Mouse (Mus musculus): ENCODE results near the gene Tmem161a. TPM values are rescaled to one million over a fixed set of nuclear protein-coding genes. Genes with fewer than 3 reads are reported as not detected.

Tmem161a gene
- polyA plus RNA-seq, 1 experiment: 95.9 TPM

DNA sequence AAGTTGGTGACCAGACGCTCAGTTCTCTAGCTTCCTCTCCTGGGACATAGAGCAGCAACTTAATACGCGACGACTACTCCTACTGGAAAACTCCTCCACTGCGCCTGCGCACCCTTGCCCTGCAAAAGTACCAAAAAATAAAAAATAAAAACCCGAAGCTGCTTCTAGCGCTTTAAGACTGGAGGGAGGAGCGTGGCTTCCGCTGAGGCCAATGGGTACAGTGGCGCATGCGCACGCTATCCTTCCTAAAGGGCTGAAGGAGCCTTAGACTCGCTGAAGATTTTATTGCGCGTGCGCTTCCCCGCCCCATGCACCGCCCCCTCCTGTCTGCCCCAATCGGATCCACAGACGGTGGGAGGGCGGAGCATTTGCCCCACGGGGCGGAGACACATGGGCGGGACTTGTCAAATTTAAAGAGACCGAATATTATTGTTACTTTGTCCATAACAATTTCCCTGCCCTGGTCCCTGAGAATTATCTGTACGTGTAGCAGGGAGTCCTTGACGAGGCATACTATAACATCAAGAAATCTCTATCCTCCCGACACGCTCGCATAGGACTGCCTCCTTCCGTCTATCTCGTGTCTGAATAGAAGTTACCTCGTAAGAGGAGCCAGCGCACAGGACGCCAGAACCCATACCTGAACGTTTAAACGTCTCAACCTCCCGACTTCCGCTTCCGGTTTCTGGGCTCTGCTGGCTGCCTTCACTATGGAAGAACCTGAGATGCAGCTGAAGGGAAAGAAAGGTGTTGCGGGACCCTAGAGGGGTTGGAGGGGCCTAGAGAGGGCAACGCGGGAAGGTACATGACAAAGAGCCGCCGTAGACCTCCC lies 32.9 kb upstream of the Tmem161a start, which contains the start of the genes Rfxank, Borcs8 and Mef2b:
Gene Rfxank, minus strand, starts transcription at position 129 of the 832 bp plus-strand sequence.
Gene Borcs8, plus strand, starts transcription at position 474 of the 832 bp plus-strand sequence.
Gene Mef2b, plus strand, starts transcription at position 686 of the 832 bp plus-strand sequence.
- DNase-seq (ENCODE audit: low read depth): peak; percentile 100
- TF ChIP-seq CTCF (IDR thresholded peaks at IDR 0.05; ENCODE audit: borderline replicate concordance, extremely low read depth, insufficient read depth, insufficient read length) (no peak), POLR2A (IDR thresholded peaks at IDR 0.05; ENCODE audit: borderline replicate concordance, extremely low read depth, insufficient read depth, insufficient read length, poor library complexity, severe bottlenecking) (no peak)

DNA sequence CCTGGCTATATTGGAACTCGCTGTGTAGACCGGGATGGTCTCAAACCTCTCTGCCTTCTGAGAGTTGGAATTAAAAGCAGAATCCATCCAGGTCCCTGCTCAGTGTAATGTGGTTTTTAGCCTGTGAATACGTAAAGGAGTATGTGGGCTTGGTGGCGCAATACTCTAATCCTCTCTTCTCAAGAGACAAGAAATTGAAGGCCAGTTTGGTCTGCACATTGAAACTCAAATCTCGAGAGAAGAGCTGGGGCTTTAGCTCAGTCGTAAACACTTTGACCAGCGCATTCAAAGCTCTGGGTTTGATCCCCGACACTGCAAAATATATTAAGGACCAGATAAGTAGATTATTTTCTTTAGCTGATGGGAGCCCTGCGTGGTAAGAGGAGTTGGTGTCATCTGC lies 32.2 kb upstream of the Tmem161a start:
- DNase-seq (ENCODE audit: low read depth): no peak

DNA sequence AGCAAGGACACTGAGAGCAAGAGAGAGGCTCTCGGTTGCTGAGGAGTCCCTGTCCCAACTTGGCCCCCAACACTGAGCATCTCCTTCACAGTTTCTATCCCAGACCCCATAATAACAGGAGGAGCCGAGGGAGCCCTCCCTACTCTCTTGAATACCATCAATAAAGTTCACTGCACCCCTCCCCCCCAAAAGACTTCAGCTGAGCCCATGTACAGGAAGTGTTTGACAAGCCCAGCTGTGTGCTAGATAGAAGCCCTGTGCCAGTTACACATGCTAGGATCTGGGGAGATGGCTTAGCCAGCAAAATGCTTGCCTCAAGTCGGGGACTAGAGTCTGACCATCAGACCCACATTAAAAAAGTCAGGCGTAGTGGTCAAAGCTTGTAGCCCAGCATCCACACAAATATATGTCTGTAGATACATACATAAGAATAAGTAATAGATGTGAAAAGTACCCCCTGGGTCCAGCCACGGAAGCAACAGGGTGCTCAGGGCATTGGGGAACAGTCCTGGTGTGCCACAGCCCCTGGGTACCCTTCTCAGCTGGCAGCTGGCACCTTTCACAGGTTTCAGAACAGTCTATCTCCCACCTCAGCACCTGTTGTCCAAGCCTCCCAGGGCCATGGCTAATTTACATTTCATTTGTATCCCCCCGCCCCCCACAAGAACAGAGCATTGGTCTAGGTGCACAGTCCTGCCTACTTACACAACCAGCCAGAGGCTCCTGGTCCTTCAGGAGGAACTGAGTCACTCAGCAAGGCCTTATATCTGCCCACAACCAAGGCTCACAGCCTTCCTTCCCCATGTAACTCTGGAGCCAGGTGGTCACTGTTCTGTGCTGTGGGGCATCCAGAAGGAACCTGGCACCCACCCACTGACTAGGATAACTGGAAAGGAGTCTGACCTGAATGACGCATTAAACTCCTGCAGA lies 24.2 kb upstream of the Tmem161a start:
- DNase-seq (ENCODE audit: low read depth): no peak
- TF ChIP-seq CTCF (IDR thresholded peaks at IDR 0.05; ENCODE audit: borderline replicate concordance, extremely low read depth, insufficient read depth, insufficient read length): no peak

More for the DNA sequence above, 32.2 kb upstream of the Tmem161a start:
- TF ChIP-seq CTCF (IDR thresholded peaks at IDR 0.05; ENCODE audit: borderline replicate concordance, extremely low read depth, insufficient read depth, insufficient read length): no peak
- TF ChIP-seq POLR2A (IDR thresholded peaks at IDR 0.05; ENCODE audit: borderline replicate concordance, extremely low read depth, insufficient read depth, insufficient read length, poor library complexity, severe bottlenecking): no peak

DNA sequence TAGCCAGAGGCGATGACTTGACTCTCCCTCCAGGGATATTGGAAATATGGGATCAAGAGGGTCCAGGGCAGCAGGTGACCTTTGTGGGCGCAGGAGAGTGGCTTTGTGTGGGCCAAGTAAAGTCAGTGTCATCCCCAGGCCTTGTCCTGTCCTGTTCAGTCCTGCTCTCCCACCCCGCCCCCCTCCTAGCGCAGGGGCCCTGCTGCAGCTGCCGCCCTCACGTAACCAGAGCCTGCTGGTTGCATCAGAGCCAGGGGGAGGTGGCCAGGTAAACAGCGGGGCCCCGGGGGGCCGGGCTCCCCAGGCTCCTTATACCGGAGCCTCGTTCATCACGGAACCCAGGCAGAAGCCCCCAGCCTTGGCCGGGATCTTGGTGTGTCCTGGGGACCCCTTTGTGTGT lies 22.0 kb upstream of the Tmem161a start:
- no peak for DNase-seq (ENCODE audit: low read depth)
- no peak for TF ChIP-seq CTCF (IDR thresholded peaks at IDR 0.05; ENCODE audit: borderline replicate concordance, extremely low read depth, insufficient read depth, insufficient read length)
- TF ChIP-seq POLR2A (IDR thresholded peaks at IDR 0.05; ENCODE audit: borderline replicate concordance, extremely low read depth, insufficient read depth, insufficient read length, poor library complexity, severe bottlenecking): no peak

DNA sequence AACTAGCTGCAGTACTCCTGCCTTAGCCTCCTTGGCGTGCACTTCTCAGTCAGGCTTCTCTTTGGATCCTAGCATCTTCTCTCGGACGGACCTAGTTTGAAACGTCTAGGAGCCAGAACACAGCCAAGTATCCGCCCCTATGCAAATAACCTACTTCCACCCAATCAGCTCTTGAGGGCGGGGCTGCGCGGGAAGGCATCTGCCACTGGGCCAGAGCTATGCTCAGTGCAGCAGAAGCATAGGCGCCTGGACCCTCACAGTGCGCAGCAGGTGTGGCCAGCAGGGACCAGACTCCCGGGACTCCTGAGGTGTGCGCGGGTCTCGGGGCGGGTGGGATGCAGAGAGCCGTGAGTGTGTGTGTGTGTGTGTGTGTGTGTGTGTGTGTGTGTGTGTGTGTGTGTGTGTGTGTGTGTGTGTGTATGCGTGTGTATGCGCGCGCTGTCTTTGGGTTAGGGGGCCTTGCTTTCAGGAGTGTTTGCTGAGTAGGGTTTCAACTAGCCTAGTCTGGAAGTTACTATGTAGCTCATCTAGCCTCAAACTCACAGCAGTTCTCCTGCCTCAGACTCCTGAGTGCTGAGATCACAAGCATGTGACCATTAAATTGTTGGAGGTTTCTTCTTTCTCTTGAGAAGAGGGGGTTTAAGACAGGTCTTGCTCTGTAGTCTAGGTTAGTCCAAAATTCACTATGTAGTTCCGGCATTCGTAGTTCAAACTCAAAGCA lies 19.5 kb upstream of the Tmem161a start:
- peak; percentile 92 for DNase-seq (ENCODE audit: low read depth)
- TF ChIP-seq POLR2A (IDR thresholded peaks at IDR 0.05; ENCODE audit: borderline replicate concordance, extremely low read depth, insufficient read depth, insufficient read length, poor library complexity, severe bottlenecking) (no peak), CTCF (IDR thresholded peaks at IDR 0.05; ENCODE audit: borderline replicate concordance, extremely low read depth, insufficient read depth, insufficient read length) (no peak)

DNA sequence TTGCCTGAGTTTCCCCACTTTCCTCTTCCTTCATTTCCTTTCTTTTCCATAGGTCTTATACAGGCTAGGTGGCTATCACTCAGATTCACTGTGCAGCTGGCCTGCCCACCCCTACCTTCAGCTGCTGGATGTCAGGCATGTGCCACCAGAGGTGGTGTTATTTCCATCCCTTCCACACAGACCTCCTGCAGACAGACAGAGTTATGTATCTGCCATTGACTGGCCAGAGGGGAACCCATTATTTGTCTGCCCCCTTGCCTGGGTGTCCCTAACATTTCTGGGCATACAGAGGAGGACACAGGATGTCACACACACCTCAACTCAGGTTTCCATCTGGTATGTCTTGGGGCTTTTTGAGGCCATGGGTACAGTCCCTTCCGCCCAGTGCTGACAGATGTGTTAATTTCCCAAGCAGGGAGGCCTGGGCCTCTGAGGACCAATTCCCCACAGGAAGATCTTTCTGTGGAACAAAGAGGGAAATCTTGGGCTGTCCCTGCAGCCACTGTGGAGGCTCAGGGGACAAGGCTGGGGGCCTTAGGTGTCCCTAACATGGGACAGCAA lies 14.8 kb upstream of the Tmem161a start:
- no peak for DNase-seq (ENCODE audit: low read depth)
- TF ChIP-seq POLR2A (IDR thresholded peaks at IDR 0.05; ENCODE audit: borderline replicate concordance, extremely low read depth, insufficient read depth, insufficient read length, poor library complexity, severe bottlenecking): no peak
- no peak for TF ChIP-seq CTCF (IDR thresholded peaks at IDR 0.05; ENCODE audit: borderline replicate concordance, extremely low read depth, insufficient read depth, insufficient read length)

DNA sequence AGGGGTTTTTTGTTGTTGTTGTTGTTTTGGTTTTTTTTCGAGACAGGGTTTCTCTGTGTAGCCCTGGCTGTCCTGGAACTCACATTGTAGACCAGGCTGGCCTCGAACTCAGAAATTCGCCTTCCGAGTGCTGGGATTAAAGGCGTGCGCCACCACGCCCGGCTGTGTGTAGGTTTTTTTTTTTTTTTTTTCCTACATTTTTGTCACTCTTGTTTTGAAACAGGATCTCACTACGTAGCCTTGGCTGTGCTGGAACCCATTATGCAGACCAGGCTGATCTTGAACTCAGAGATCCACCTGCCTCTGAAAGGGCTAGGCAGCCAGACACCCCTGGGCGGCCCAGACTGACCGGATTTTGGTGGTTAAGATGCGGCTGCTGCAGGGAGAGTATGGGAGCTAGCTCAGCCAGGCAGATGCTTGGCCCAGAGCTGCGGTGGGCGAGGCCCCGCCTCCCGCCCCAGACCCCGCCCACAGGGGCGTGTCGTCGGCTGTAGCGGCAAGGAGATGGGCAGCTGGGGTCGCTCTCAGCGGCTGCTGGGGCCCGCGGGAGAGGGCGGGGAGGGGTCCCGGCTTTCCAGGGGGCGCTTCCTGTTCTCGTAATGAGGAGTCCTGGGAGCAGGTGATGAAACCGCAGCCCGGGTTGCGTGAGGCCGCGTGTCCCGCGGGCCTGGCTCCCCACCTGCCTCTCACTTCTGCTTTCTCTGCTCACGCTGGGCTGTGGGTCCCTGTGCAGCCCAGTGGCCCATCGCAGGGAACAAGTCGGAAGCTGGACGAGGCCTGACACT lies 13.9 kb upstream of the Tmem161a start:
- peak; percentile 92 for DNase-seq (ENCODE audit: low read depth)
- TF ChIP-seq POLR2A (IDR thresholded peaks at IDR 0.05; ENCODE audit: borderline replicate concordance, extremely low read depth, insufficient read depth, insufficient read length, poor library complexity, severe bottlenecking) (no peak), CTCF (IDR thresholded peaks at IDR 0.05; ENCODE audit: borderline replicate concordance, extremely low read depth, insufficient read depth, insufficient read length) (no peak)

DNA sequence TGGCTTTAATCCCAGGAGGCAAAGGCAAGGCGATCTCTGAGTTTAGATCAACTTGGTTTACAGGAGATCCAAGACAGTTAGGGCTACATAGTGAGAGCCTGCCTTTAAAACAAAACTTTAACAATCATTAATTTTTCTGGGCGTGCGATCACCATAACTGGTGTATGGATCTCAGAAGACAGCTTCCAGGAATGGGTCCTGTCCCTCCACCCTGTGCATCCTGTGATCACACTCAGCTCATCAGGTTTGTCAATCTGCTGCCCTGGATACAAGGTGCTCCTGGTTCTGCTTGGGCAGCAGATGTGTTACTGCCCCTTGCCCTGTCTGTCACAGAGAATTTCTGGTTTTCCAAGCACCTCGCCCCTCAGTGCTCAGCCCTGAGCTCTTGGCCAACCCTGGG lies 12.9 kb upstream of the Tmem161a start:
- TF ChIP-seq POLR2A (IDR thresholded peaks at IDR 0.05; ENCODE audit: borderline replicate concordance, extremely low read depth, insufficient read depth, insufficient read length, poor library complexity, severe bottlenecking): no peak
- no peak for DNase-seq (ENCODE audit: low read depth)

DNA sequence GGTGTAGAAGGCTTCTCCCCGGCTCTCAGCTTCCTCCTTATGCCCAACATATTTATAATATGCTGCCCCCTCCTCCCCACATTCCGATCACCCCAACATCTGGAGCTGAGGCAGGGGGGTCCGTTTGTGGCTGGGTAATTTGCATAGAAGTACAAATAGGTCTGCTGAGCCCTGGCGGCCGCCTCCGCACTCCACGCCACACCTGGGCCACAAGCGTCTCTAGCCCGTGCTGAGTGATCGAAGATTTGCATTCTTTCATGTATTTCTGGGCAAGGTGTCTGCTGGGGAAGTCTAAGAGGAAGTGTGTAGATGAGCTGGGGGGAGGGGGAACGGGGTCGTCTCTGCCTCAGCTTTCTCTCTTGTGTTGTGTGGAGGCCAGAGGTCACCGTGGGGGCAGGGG lies 12.1 kb upstream of the Tmem161a start:
- TF ChIP-seq CTCF (IDR thresholded peaks at IDR 0.05; ENCODE audit: borderline replicate concordance, extremely low read depth, insufficient read depth, insufficient read length) (no peak), POLR2A (IDR thresholded peaks at IDR 0.05; ENCODE audit: borderline replicate concordance, extremely low read depth, insufficient read depth, insufficient read length, poor library complexity, severe bottlenecking) (no peak)

DNA sequence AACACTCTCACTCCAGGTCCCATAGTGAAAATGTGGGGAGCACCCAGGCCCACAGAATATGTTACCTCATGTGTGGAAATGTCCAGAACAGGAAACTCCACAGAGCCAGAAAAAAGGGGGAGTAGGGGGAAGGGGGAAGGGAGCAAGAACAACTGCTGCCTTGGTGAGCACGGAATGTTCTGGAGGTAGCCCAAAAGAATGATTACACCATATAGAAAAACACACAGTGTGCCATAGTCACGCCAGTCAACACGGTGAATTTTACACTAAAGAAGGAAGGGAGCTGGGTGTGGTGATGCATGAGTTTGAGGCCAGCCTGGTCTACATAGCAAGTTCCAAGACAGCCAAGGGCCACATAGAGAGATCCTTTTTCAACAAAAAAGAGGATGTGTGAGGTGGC lies 8.8 kb upstream of the Tmem161a start:
- TF ChIP-seq CTCF (IDR thresholded peaks at IDR 0.05; ENCODE audit: borderline replicate concordance, extremely low read depth, insufficient read depth, insufficient read length) (no peak), POLR2A (IDR thresholded peaks at IDR 0.05; ENCODE audit: borderline replicate concordance, extremely low read depth, insufficient read depth, insufficient read length, poor library complexity, severe bottlenecking) (no peak)

More for the DNA sequence above, 12.1 kb upstream of the Tmem161a start:
- no peak for DNase-seq (ENCODE audit: low read depth)

More for the DNA sequence above, 8.8 kb upstream of the Tmem161a start:
- no peak for DNase-seq (ENCODE audit: low read depth)

Data from brain, embryonic 14.5 days (tissue).